Mouse (Mus musculus): Measurements from ENCODE around the gene Btbd17. TPM values are rescaled to one million over a fixed set of nuclear protein-coding genes. Genes with fewer than 3 reads are reported as not detected.
A peak's percentile ranks its signal among the peaks of the same experiment; 100 is the strongest.

Btbd17 gene
- polyA plus RNA-seq, 1 experiment from 2014 or later: 0.47 TPM

- H3K4me3 ChIP-seq (ENCODE audit: low read length): no peak overlapping the region
- H3K9me3 ChIP-seq (ENCODE audit: low read length): no peaks in the 10 kb centered on the region
- ATAC-seq (ENCODE audit: low FRiP score, low TSS enrichment): no peak
- no peaks in the 10 kb centered on the region for H3K4me1 ChIP-seq (ENCODE audit: insufficient read depth, low read length)
- peaks cover 9% of the 10 kb centered on the region for H3K27me3 ChIP-seq (ENCODE audit: insufficient read depth, low read length)
- no peak overlapping the region for H3K9ac ChIP-seq (replicated peaks; ENCODE audit: low read length)
- H3K36me3 ChIP-seq (ENCODE audit: insufficient read depth, low read length): no peaks in the 10 kb centered on the region
- H3K4me2 ChIP-seq (replicated peaks; ENCODE audit: low read depth, low read length): no peak overlapping the region
- no peak overlapping the region for H3K27ac ChIP-seq (ENCODE audit: low read length)
- WGBS: 42% methylated on average over 9 of the region's 9 CpGs
Measured at GRCm38 (mm10) chr11:114780076-114780475, 15.7 kb downstream of the Btbd17 start.

- peaks cover 3% of the 10 kb centered on the region; the same call in 1 of the 2 replicates for H3K27me3 ChIP-seq (ENCODE audit: insufficient read depth, low read length)
- no peak overlapping the region for H3K4me3 ChIP-seq (ENCODE audit: low read length)
- H3K4me1 ChIP-seq (ENCODE audit: insufficient read depth, low read length): no peaks in the 10 kb centered on the region
- no peak overlapping the region for H3K9ac ChIP-seq (replicated peaks; ENCODE audit: low read length)
- H3K27ac ChIP-seq (ENCODE audit: low read length): no peak overlapping the region
- ATAC-seq (ENCODE audit: low FRiP score, low TSS enrichment): no peak
- H3K4me2 ChIP-seq (replicated peaks; ENCODE audit: low read depth, low read length): no peak overlapping the region
- H3K36me3 ChIP-seq (ENCODE audit: insufficient read depth, low read length): no peaks in the 10 kb centered on the region
- WGBS: 65% methylated on average over 2 of the region's 2 CpGs
- no peaks in the 10 kb centered on the region for H3K9me3 ChIP-seq (ENCODE audit: low read length)
Measured at GRCm38 (mm10) chr11:114771896-114772295, 23.8 kb downstream of the Btbd17 start.

GRCm38 (mm10) chr11:114769911-114770310 is 25.8 kb downstream of the Btbd17 start:
- Histone ChIP-seq H3K9me3 (ENCODE audit: low read length) (no peaks in the 10 kb centered on the region), H3K27ac (ENCODE audit: low read length) (no peak overlapping the region), H3K4me1 (ENCODE audit: insufficient read depth, low read length) (0 out of 2 replicates have a peak, but pooled peaks cover under 1% of the 10 kb centered on the region), H3K36me3 (ENCODE audit: insufficient read depth, low read length) (no peaks in the 10 kb centered on the region), H3K4me3 (ENCODE audit: low read length) (no peak overlapping the region), H3K9ac (replicated peaks; ENCODE audit: low read length) (no peak overlapping the region), H3K27me3 (ENCODE audit: insufficient read depth, low read length) (peaks cover 17% of the 10 kb centered on the region), H3K4me2 (replicated peaks; ENCODE audit: low read depth, low read length) (no peak overlapping the region)
- 56% methylated on average over 6 of the region's 6 CpGs for WGBS
- 0 out of 2 replicates have a peak, but pooled peaks have one; percentile 3 for ATAC-seq (ENCODE audit: low FRiP score, low TSS enrichment)

GRCm38 (mm10) chr11:114764820-114765818 is 30.6 kb downstream of the Btbd17 start, which contains the start of gene Kif19a:
Kif19a (plus strand) TSS chr11:114765388.
- H3K9me3 ChIP-seq (ENCODE audit: low read length): no peaks in the 10 kb centered on the region
- WGBS: 3% methylated on average over 51 of the region's 51 CpGs
- ATAC-seq (ENCODE audit: low FRiP score, low TSS enrichment): peak; percentile 86
- peak within 1 kb of the TSS; percentile 59 for H3K9ac ChIP-seq (replicated peaks; ENCODE audit: low read length)
- no peaks in the 10 kb centered on the region for H3K36me3 ChIP-seq (ENCODE audit: insufficient read depth, low read length)
- peaks cover 17% of the 10 kb centered on the region for H3K27me3 ChIP-seq (ENCODE audit: insufficient read depth, low read length)
- H3K4me1 ChIP-seq (ENCODE audit: insufficient read depth, low read length): 0 out of 2 replicates have a peak, but pooled peaks cover 3% of the 10 kb centered on the region
- no peak within 1 kb of the TSS for H3K27ac ChIP-seq (ENCODE audit: low read length)
- peak within 1 kb of the TSS; percentile 96 for H3K4me2 ChIP-seq (replicated peaks; ENCODE audit: low read depth, low read length)
- H3K4me3 ChIP-seq (ENCODE audit: low read length): peak within 1 kb of the TSS; percentile 57

- peaks cover 4% of the 10 kb centered on the region; the same call in 1 of the 2 replicates for H3K4me1 ChIP-seq (ENCODE audit: insufficient read depth, low read length)
- H3K27ac ChIP-seq (ENCODE audit: low read length): no peak overlapping the region
- H3K27me3 ChIP-seq (ENCODE audit: insufficient read depth, low read length): no peaks in the 10 kb centered on the region
- H3K9me3 ChIP-seq (ENCODE audit: low read length): no peaks in the 10 kb centered on the region
- H3K36me3 ChIP-seq (ENCODE audit: insufficient read depth, low read length): no peaks in the 10 kb centered on the region
- no peak overlapping the region for H3K4me2 ChIP-seq (replicated peaks; ENCODE audit: low read depth, low read length)
- H3K9ac ChIP-seq (replicated peaks; ENCODE audit: low read length): no peak overlapping the region
- H3K4me3 ChIP-seq (ENCODE audit: low read length): no peak overlapping the region
- WGBS: 51% methylated on average over 12 of the region's 12 CpGs
- ATAC-seq (ENCODE audit: low FRiP score, low TSS enrichment): no peak
Measured at GRCm38 (mm10) chr11:114747564-114748138, 48.1 kb downstream of the Btbd17 start.

- no peak overlapping the region for H3K27ac ChIP-seq (ENCODE audit: low read length)
- H3K9ac ChIP-seq (replicated peaks; ENCODE audit: low read length): 0 out of 2 replicates have a peak overlapping the region, but pooled peaks have one; percentile 46
- no peak overlapping the region for H3K4me3 ChIP-seq (ENCODE audit: low read length)
- WGBS: 2% methylated on average over 12 of the region's 12 CpGs
- ATAC-seq (ENCODE audit: low FRiP score, low TSS enrichment): peak; percentile 78; the same call in 1 of the 2 replicates
- H3K36me3 ChIP-seq (ENCODE audit: insufficient read depth, low read length): no peaks in the 10 kb centered on the region
- peak overlapping the region; percentile 37; the same call in 1 of the 2 replicates for H3K4me2 ChIP-seq (replicated peaks; ENCODE audit: low read depth, low read length)
- H3K4me1 ChIP-seq (ENCODE audit: insufficient read depth, low read length): peaks cover 15% of the 10 kb centered on the region
- H3K27me3 ChIP-seq (ENCODE audit: insufficient read depth, low read length): no peaks in the 10 kb centered on the region
- no peaks in the 10 kb centered on the region for H3K9me3 ChIP-seq (ENCODE audit: low read length)
Measured at GRCm38 (mm10) chr11:114745134-114745533, 50.6 kb downstream of the Btbd17 start.

- H3K27me3 ChIP-seq (ENCODE audit: insufficient read depth, low read length): peaks cover 5% of the 10 kb centered on the region; the same call in 1 of the 2 replicates
- 35% methylated on average over 6 of the region's 6 CpGs for WGBS
- no peak for ATAC-seq (ENCODE audit: low FRiP score, low TSS enrichment)
- H3K36me3 ChIP-seq (ENCODE audit: insufficient read depth, low read length): no peaks in the 10 kb centered on the region
- no peak overlapping the region for H3K9ac ChIP-seq (replicated peaks; ENCODE audit: low read length)
- H3K4me3 ChIP-seq (ENCODE audit: low read length): no peak overlapping the region
- no peaks in the 10 kb centered on the region for H3K9me3 ChIP-seq (ENCODE audit: low read length)
- no peak overlapping the region for H3K27ac ChIP-seq (ENCODE audit: low read length)
- peaks cover 29% of the 10 kb centered on the region for H3K4me1 ChIP-seq (ENCODE audit: insufficient read depth, low read length)
- no peak overlapping the region for H3K4me2 ChIP-seq (replicated peaks; ENCODE audit: low read depth, low read length)
Measured at GRCm38 (mm10) chr11:114741451-114741850, 54.3 kb downstream of the Btbd17 start.

Other genes with a start within 250 kb of the Btbd17 start
- 802 and 841 TPM in 2 replicates for gene Rpl38, start 127.4 kb downstream of the Btbd17 start, polyA plus RNA-seq (2015; fragmentation: Nextera tagmentation; extraction: Ambion mirVana)
- gene Ttyh2, start 120.5 kb downstream of the Btbd17 start, polyA plus RNA-seq (2015; fragmentation: Nextera tagmentation; extraction: Ambion mirVana): 20.4 and 21.5 TPM in 2 replicates
- gene Dnaic2, start 68.5 kb downstream of the Btbd17 start, polyA plus RNA-seq (2015; fragmentation: Nextera tagmentation; extraction: Ambion mirVana): 0.44 and 0.46 TPM in 2 replicates
- gene Kif19a, start 30.6 kb downstream of the Btbd17 start, polyA plus RNA-seq (2015; fragmentation: Nextera tagmentation; extraction: Ambion mirVana): 0.22 and 0.46 TPM in 2 replicates
- gene Gpr142, start 3.0 kb upstream of the Btbd17 start, polyA plus RNA-seq (2015; fragmentation: Nextera tagmentation; extraction: Ambion mirVana): not detected in 2 replicates
- gene Gprc5c, start 55.2 kb upstream of the Btbd17 start, polyA plus RNA-seq (2015; fragmentation: Nextera tagmentation; extraction: Ambion mirVana): 153 and 162 TPM in 2 replicates
- 1.8 and 2.2 TPM in 2 replicates for gene Cd300a, start 94.1 kb upstream of the Btbd17 start, polyA plus RNA-seq (2015; fragmentation: Nextera tagmentation; extraction: Ambion mirVana)
- gene Cd300lb, start 138.4 kb upstream of the Btbd17 start, polyA plus RNA-seq (2015; fragmentation: Nextera tagmentation; extraction: Ambion mirVana): 0.32 and 0.37 TPM in 2 replicates
- not detected in 2 replicates for gene Cd300c, start 173.2 kb upstream of the Btbd17 start, polyA plus RNA-seq (2015; fragmentation: Nextera tagmentation; extraction: Ambion mirVana)
- gene Cd300ld, start 194.0 kb upstream of the Btbd17 start, polyA plus RNA-seq (2015; fragmentation: Nextera tagmentation; extraction: Ambion mirVana): 0.36 and 0.40 TPM in 2 replicates
- 1.6 and 2.5 TPM in 2 replicates for gene Cd300c2, start 205.9 kb upstream of the Btbd17 start, polyA plus RNA-seq (2015; fragmentation: Nextera tagmentation; extraction: Ambion mirVana)
- gene Cd300ld2, start 220.2 kb upstream of the Btbd17 start, polyA plus RNA-seq (2015; fragmentation: Nextera tagmentation; extraction: Ambion mirVana): not detected in 2 replicates
- not detected in 2 replicates for gene Cd300ld4, start 231.1 kb upstream of the Btbd17 start, polyA plus RNA-seq (2015; fragmentation: Nextera tagmentation; extraction: Ambion mirVana)
- gene Cd300ld5, start 241.8 kb upstream of the Btbd17 start, polyA plus RNA-seq (2015; fragmentation: Nextera tagmentation; extraction: Ambion mirVana): not detected in 2 replicates

All from kidney, embryonic 16.5 days (tissue).